Mouse (Mus musculus) macrophage (primary cell): ENCODE data around the gene Slc30a1. TPM values are rescaled to one million over a fixed set of nuclear protein-coding genes. Genes with fewer than 3 reads are reported as not detected.

Experiments
- H3K27ac ChIP-seq: fragments of 350-480 bp; formaldehyde crosslinking; 2 replicates; pipeline ENCODE4 v1.9.0; 2021
- H3K36me3 ChIP-seq: fragments of 350-480 bp; formaldehyde crosslinking; 2 replicates; pipeline ENCODE4 v1.9.0; 2021; ENCODE audit errors: inconsistent target
- H3K4me3 ChIP-seq: fragments of 350-480 bp; formaldehyde crosslinking; 2 replicates; pipeline ENCODE4 v1.9.0; 2021; ENCODE audit errors: inconsistent target
- H3K79me2 ChIP-seq: fragments of 350-480 bp; formaldehyde crosslinking; 2 replicates; pipeline ENCODE4 v1.9.0; 2021; ENCODE audit errors: inconsistent target
- WGBS: methylation state at CpG from one replicate; pipeline ENCODE4 v1.1.7; 2026; ENCODE audit warnings: inconsistent platforms; ENCODE audit not compliant: missing documents; 5-methylcytosine and 5-hydroxymethylcytosine counted together
- polyA plus RNA-seq: library from polyadenylated mRNA; stranded (reverse); fragments of 250-400 nt; gene quantifications from 3 replicates; pipeline ENCODE4 v1.2.4, GENCODE M21; 2018; ENCODE audit warnings: inconsistent platforms
- total RNA-seq, 78 experiments: library from RNA; depleted of rRNA; stranded (reverse); fragments of 250-400 nt; gene quantifications; 1 replicate in 9 of 78; 2 replicates in 24 of 78; 3 replicates in 43 of 78; 4 replicates in 2 of 78; pipeline ENCODE4 v1.2.4; 2018; ENCODE audit warnings: inconsistent platforms in 56 of 78

Slc30a1 gene
- total RNA-seq (2018; cell fraction: chromatin; rRNA removed): 10 to 100 TPM in 12 of 26 experiments, 1 to 10 TPM in 14; 3.9 to 31.3 (median 9.4) TPM
- 10 to 100 TPM; 18.0 to 86.1 (median 49.5) TPM for total RNA-seq (2018; cell fraction: cytosol; rRNA removed)
- total RNA-seq (2018; cell fraction: nucleus; rRNA removed): 10 to 100 TPM; 21.9 to 89.8 (median 47.1) TPM
- polyA plus RNA-seq: 29.5 to 46.7 TPM (median 43.8 TPM) in 3 replicates

DNA sequence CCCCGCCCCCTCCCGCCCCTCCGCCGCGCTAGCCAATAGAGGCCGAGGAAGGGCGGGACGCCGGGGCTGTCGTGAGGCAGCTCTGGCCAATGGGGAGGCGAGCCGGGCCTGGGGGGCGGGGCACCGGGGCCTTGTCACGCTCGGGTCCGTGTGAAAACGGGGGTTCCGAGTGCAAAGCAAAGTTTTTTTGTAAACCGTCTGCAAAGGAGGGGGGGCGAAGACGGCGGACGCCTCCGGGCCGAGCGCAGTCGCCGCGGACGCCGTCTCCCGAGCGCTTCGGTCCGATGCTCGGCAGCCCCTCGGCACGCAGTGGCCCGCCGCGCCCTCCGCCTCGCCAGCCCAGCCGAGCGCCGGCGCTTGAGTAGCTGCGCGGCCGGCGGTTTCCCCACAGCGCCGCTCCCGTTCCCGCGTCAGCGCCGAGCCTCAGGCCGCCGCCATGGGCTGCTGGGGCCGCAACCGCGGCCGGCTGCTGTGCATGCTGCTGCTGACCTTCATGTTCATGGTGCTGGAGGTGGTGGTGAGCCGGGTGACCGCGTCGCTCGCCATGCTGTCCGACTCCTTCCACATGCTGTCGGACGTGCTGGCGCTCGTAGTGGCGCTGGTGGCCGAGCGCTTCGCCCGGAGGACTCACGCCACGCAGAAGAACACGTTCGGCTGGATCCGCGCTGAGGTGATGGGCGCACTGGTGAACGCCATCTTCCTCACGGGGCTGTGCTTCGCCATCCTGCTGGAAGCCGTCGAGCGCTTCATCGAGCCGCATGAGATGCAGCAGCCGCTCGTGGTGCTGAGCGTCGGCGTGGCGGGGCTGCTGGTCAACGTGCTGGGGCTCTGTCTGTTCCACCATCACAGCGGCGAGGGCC, at the start of gene Slc30a1:
TSS of gene Slc30a1 (plus strand) at position 197 of the 860 bp plus-strand sequence.
- H3K4me3 ChIP-seq: peak within 1 kb of the TSS; percentile 48
- WGBS: under 1% methylated on average over 92 of the region's 104 CpGs
- H3K79me2 ChIP-seq: peaks cover 45% of the 10 kb centered on the region
- no peak within 1 kb of the TSS for H3K27ac ChIP-seq
- H3K36me3 ChIP-seq: peaks cover 5% of the 10 kb centered on the region; the same call in 1 of the 2 replicates

DNA sequence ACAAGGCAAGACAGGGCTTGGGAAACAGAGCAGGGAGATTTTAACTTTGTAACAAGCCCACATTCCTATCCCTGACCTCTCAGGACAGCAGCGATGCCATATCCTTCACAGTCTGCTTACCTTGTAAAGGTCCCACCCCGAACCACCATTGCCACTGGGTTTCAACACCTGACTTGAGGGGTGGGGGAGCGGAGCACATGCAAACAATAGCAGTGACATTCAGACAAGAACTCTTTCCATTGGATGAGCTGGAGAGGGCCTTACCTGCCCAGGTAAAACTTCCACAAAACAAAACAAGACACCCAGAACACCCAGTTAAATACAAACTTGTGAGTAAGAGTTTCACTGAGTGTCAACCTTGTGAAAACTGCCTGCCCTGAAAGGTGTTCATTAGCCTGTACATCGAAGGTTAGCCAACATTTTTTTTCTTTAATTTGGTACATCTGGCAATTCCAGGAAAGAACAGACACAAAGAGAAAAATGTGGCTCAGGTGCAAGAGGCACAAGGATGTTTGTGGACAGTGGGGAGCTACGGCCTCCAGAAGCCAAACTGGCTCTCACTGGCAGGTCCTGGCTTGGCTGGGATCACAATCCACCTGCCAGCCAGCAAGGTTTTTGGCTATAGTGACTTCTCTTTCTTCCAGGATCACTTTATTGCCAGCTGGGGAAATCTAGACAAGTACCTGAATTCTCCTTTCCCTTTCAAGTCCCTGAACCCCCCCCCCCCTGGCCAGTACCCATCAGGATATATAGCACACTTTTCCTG, 49.5 kb upstream of the Slc30a1 start:
- Histone ChIP-seq H3K4me3 (no peak overlapping the region), H3K79me2 (no peaks in the 10 kb centered on the region), H3K36me3 (no peaks in the 10 kb centered on the region), H3K27ac (no peak overlapping the region)
- WGBS: 92% methylated on average over 4 of the region's 5 CpGs

GRCm38 (mm10) chr1:191858136-191858535, 48.4 kb upstream of the Slc30a1 start:
- no peaks in the 10 kb centered on the region for H3K36me3 ChIP-seq
- no peak overlapping the region for H3K27ac ChIP-seq
- H3K4me3 ChIP-seq: no peak overlapping the region
- no peaks in the 10 kb centered on the region for H3K79me2 ChIP-seq

DNA sequence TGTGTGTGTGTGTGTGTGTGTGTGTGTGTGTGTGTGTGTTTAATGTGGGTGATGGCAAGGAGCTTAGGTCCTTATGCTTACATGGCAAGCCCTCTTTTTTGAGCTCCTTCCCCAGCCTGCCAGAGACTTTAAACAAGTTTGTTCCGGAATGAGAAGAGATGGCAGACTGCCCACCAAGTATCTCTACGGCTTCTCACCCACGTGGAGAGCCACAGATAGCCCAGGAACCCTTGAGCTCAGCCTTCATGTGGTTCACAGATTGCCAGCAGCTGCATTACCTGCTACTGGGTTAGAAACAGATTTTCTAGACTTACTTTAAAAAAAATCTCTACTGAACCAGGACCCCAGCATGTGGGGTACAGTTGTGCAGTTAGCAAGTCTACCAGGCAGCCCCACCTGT, 46.7 kb upstream of the Slc30a1 start:
- Histone ChIP-seq H3K79me2 (no peaks in the 10 kb centered on the region), H3K36me3 (no peaks in the 10 kb centered on the region), H3K4me3 (no peak overlapping the region), H3K27ac (no peak overlapping the region)
- 82% methylated on average over 3 of the region's 3 CpGs for WGBS

GRCm38 (mm10) chr1:191861247-191861646, 45.3 kb upstream of the Slc30a1 start:
- H3K27ac ChIP-seq: no peak overlapping the region
- 93% methylated on average over 5 of the region's 5 CpGs for WGBS
- no peak overlapping the region for H3K4me3 ChIP-seq
- no peaks in the 10 kb centered on the region for H3K36me3 ChIP-seq
- H3K79me2 ChIP-seq: no peaks in the 10 kb centered on the region

GRCm38 (mm10) chr1:191863833-191864550, 42.6 kb upstream of the Slc30a1 start:
- Histone ChIP-seq H3K4me3 (no peak overlapping the region), H3K79me2 (no peaks in the 10 kb centered on the region), H3K27ac (no peak overlapping the region), H3K36me3 (no peaks in the 10 kb centered on the region)
- WGBS: 79% methylated on average over 4 of the region's 4 CpGs

- 98% methylated on average over 8 of the region's 8 CpGs for WGBS
Observed at GRCm38 (mm10) chr1:191864551-191865027, 42.0 kb upstream of the Slc30a1 start.

DNA sequence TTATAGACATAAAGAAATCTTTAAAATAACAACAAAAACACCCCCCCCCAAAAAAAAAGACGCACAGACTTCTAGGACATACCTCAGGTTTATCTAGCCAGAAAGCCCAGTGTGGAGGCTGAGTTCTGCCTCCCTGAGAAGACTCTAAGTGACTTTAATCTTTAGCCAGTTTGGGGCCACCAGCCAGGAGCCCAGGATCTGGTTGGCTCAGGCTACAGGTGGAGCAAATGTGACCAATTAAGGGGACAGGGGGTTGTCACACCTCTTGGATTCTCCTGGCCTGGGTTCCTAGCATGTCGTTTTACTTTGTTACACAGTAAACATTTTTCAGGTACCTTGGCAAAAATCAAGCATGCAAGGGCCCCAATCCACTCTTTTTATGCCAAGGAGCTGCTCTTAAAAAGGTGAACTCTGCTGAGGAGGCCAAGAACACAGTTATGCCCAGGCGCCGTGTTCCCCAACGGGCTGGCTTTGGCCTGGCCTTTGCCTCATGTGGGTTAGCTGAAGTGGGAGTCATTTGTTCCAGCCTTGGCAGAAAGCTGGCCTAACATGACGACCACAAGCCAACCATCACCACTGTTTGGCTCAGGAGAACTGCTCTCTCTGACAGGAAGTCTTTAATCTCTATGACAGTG, 34.4 kb upstream of the Slc30a1 start:
- H3K36me3 ChIP-seq: no peaks in the 10 kb centered on the region
- 82% methylated on average over 6 of the region's 6 CpGs for WGBS
- no peak overlapping the region for H3K4me3 ChIP-seq
- no peak overlapping the region for H3K27ac ChIP-seq
- no peaks in the 10 kb centered on the region for H3K79me2 ChIP-seq

More at GRCm38 (mm10) chr1:191864551-191865027, 42.0 kb upstream of the Slc30a1 start:
- Histone ChIP-seq H3K36me3 (no peaks in the 10 kb centered on the region), H3K79me2 (no peaks in the 10 kb centered on the region), H3K4me3 (no peak overlapping the region), H3K27ac (no peak overlapping the region)

DNA sequence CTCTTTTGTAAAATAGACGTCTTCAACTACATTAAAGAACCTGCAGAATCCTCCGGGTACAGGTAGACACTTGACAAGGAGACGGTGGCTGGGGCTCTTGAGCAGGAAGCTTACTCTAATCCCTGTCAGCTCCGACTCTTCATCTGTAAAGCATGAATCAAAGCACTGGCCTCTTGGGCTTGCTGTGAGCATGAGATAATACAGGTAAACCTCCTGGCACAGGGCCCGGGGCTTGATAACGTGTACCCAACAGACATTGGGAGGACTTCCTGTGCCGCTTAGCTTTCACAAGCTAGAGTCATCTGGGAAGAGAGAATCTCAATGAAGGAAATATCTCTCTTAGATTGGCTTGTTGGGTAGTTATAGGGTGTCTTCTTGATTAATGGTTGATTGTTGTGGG, 31.6 kb upstream of the Slc30a1 start:
- Histone ChIP-seq H3K27ac (no peak overlapping the region), H3K4me3 (no peak overlapping the region), H3K79me2 (no peaks in the 10 kb centered on the region), H3K36me3 (no peaks in the 10 kb centered on the region)
- 85% methylated on average over 7 of the region's 7 CpGs for WGBS

- H3K36me3 ChIP-seq: no peaks in the 10 kb centered on the region
- no peak overlapping the region for H3K4me3 ChIP-seq
- no peaks in the 10 kb centered on the region for H3K79me2 ChIP-seq
- 23% methylated on average over 9 of the region's 9 CpGs for WGBS
- H3K27ac ChIP-seq: peak overlapping the region; percentile 54
Observed at GRCm38 (mm10) chr1:191875683-191876305, 30.8 kb upstream of the Slc30a1 start.

GRCm38 (mm10) chr1:191877681-191878080, 28.9 kb upstream of the Slc30a1 start:
- Histone ChIP-seq H3K36me3 (no peaks in the 10 kb centered on the region), H3K4me3 (no peak overlapping the region), H3K27ac (peak overlapping the region; percentile 46), H3K79me2 (no peaks in the 10 kb centered on the region)
- WGBS: 91% methylated on average over 10 of the region's 10 CpGs

DNA sequence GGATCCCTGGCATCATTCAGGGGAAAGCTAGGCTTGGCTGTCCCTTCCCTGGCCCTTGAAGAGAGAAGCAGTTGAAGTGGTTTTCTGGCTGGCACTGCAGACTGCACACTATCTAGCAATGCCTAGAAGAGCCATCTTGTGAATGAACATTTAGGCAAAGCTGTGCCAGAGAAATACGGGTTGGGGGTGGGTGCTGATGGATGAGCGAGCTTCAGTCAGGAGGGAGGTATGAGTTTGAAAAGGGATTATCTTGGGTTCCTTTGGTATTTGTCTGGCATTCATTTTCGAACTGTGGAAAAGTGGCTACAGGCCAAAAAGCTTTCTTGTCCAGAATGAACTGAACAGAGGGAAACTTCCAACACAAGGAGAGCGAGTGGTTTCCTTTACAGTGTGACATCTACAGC, 28.0 kb upstream of the Slc30a1 start:
- no peak overlapping the region for H3K4me3 ChIP-seq
- H3K27ac ChIP-seq: peak overlapping the region; percentile 46
- H3K79me2 ChIP-seq: no peaks in the 10 kb centered on the region
- WGBS: 90% methylated on average over 4 of the region's 4 CpGs
- H3K36me3 ChIP-seq: no peaks in the 10 kb centered on the region

DNA sequence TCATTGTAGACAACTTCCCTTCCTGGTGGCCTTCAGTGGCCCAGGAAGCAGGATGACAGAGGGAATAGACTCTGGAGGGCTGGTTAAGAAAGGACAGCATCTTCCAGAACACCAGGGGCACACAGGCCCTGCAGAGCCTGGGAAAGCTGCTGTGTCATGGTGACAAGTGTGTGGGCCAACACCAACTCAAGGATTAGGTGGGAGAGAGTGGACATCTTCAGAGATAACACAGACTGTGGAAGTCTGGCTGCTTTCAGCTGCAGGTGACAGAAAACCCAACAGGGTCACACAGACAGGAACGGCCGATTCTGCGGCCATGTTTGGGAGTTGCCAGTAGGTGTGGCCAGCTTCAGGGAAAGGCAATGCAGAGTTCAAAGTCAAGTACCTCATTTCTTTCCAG, 26.3 kb upstream of the Slc30a1 start:
- 84% methylated on average over 3 of the region's 3 CpGs for WGBS
- H3K36me3 ChIP-seq: no peaks in the 10 kb centered on the region
- no peak overlapping the region for H3K4me3 ChIP-seq
- no peak overlapping the region for H3K27ac ChIP-seq
- no peaks in the 10 kb centered on the region for H3K79me2 ChIP-seq
